Mouse (Mus musculus): Measurements from ENCODE around the gene Mark3. TPM values are rescaled to one million over a fixed set of nuclear protein-coding genes. Genes with fewer than 3 reads are reported as not detected.

The Mark3 gene
- 10 to 100 TPM; 73.8 to 77.6 TPM for total RNA-seq (2023)

GRCm38 (mm10) chr12:111574074-111574886 lies at the start of gene Mark3:
Gene Mark3, plus strand, starts transcription at chr12:111574523.

GRCm38 (mm10) chr12:111537796-111538291 lies 36.5 kb upstream of the Mark3 start, which contains the start of gene Eif5:
Gene Eif5, plus strand, starts transcription at chr12:111538016.

GRCm38 (mm10) chr12:111672176-111672575 lies 97.9 kb downstream of the Mark3 start, which contains the start of gene Ckb:
Gene Ckb, minus strand, starts transcription at chr12:111672338.

GRCm38 (mm10) chr12:111677882-111678669 lies 103.8 kb downstream of the Mark3 start, which contains the start of gene Trmt61a:
Gene Trmt61a, plus strand, starts transcription at chr12:111678105.

Other genes starting within 250 kb of the Mark3 start
- gene Cdc42bpb, start 196.8 kb upstream of the Mark3 start, total RNA-seq (2023) = 1 to 10 TPM; 2.1 to 4.2 TPM
- gene Lbhd2, start 167.7 kb upstream of the Mark3 start, total RNA-seq (2023) = not detected
- not detected for gene Exoc3l4, start 157.5 kb upstream of the Mark3 start, total RNA-seq (2023)
- 1 to 10 TPM; 3.4 to 7.4 TPM for gene Tnfaip2, start 132.1 kb upstream of the Mark3 start, total RNA-seq (2023)
- not detected for gene Gm266, start 88.7 kb upstream of the Mark3 start, total RNA-seq (2023)
- 100 to 1,000 TPM; 672 to 745 TPM for gene Eif5, start 36.5 kb upstream of the Mark3 start, total RNA-seq (2023)
- 10 to 100 TPM in 1 of 2 experiments, 1 to 10 TPM in 1; 8.9 to 10.7 TPM for gene Ckb, start 97.8 kb downstream of the Mark3 start, total RNA-seq (2023)
- 10 to 100 TPM; 19.6 to 20.4 TPM for gene Trmt61a, start 103.6 kb downstream of the Mark3 start, total RNA-seq (2023)
- 10 to 100 TPM; 28.0 to 32.6 TPM for gene Bag5, start 138.7 kb downstream of the Mark3 start, total RNA-seq (2023)
- 10 to 100 TPM; 21.6 to 27.0 TPM for gene Apopt1, start 138.7 kb downstream of the Mark3 start, total RNA-seq (2023)
- 10 to 100 TPM; 86.7 to 87.2 TPM for gene Klc1, start 184.3 kb downstream of the Mark3 start, total RNA-seq (2023)
- 1 to 10 TPM; 2.0 to 4.2 TPM for gene Xrcc3, start 239.3 kb downstream of the Mark3 start, total RNA-seq (2023)
- gene Zfyve21, start 239.6 kb downstream of the Mark3 start, total RNA-seq (2023) = 1 to 10 TPM; 1.8 to 2.8 TPM